Mouse (Mus musculus): Measurements from ENCODE around the gene Tlr7.

Tlr7 gene

DNA sequence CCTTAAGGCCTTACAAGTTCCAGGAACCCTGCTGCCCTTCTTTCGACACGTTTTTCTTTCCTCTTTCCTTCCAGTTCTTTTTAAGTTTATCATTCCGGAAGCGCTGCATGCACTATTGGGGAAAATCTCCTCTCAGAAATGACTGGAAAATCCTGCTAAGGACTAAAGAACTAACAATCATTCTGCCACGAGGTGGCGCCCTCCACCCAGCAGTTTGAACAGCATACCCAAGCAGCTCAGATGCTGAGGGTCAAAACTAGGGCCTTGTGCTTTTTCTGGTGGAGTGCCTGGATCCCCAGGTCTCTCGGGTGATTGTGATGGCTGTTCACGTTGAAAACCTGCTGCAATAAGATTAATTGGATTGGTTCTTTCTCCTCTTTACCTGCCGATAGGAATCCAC, 53.4 kb downstream of the Tlr7 start:
- peak; percentile 74 to 75 for DNase-seq

GRCm38 (mm10) chrX:167276551-167276950, 53.8 kb downstream of the Tlr7 start:
- DNase-seq = peak in 1 of 2 experiments; percentile 17

GRCm38 (mm10) chrX:167264086-167264485, 66.3 kb downstream of the Tlr7 start, which contains the start of gene Tlr8:
TSS of gene Tlr8 (minus strand) at chrX:167264329.
- DNase-seq = no peak

- DNase-seq = no peak
Measured at GRCm38 (mm10) chrX:167263530-167263929, 66.8 kb downstream of the Tlr7 start.

Measured in B cell, adult 2 months (primary cell).